Mouse (Mus musculus): Measurements from ENCODE around the gene Pdzd2. TPM values are rescaled to one million over a fixed set of nuclear protein-coding genes. Genes with fewer than 3 reads are reported as not detected.

The Pdzd2 gene
- polyA plus RNA-seq, 1 experiment from 2014 or later: 114 TPM

GRCm38 (mm10) chr15:12586154-12586553, 153.6 kb downstream of the Pdzd2 start:
- Histone ChIP-seq H3K4me2 (replicated peaks; ENCODE audit: low read depth, low read length) (no peak overlapping the region), H3K9me3 (ENCODE audit: low read length) (no peaks in the 10 kb centered on the region), H3K9ac (replicated peaks; ENCODE audit: low read depth) (no peak overlapping the region), H3K27ac (ENCODE audit: low read length) (no peak overlapping the region), H3K4me3 (ENCODE audit: low read depth, low read length) (no peak overlapping the region), H3K27me3 (replicated peaks; ENCODE audit: insufficient read depth, low read length) (no peaks in the 10 kb centered on the region), H3K36me3 (ENCODE audit: insufficient read depth, low read length) (no peaks in the 10 kb centered on the region), H3K4me1 (ENCODE audit: insufficient read depth, low read depth, low read length) (no peaks in the 10 kb centered on the region)
- peak; percentile 90 for TF ChIP-seq CTCF (IDR thresholded peaks at IDR 0.05)
- TF ChIP-seq EP300 (IDR thresholded peaks at IDR 0.05): no peak
- ATAC-seq: peak; percentile 82
- DNase-seq (ENCODE audit: low spot score): peak; percentile 91
- 2% methylated on average over 5 of the region's 5 CpGs for WGBS

GRCm38 (mm10) chr15:12583051-12583450, 156.7 kb downstream of the Pdzd2 start:
- no peak overlapping the region for H3K4me2 ChIP-seq (replicated peaks; ENCODE audit: low read depth, low read length)
- no peak for ATAC-seq
- no peaks in the 10 kb centered on the region for H3K27me3 ChIP-seq (replicated peaks; ENCODE audit: insufficient read depth, low read length)
- H3K4me3 ChIP-seq (ENCODE audit: low read depth, low read length): no peak overlapping the region
- no peaks in the 10 kb centered on the region for H3K36me3 ChIP-seq (ENCODE audit: insufficient read depth, low read length)
- no peaks in the 10 kb centered on the region for H3K4me1 ChIP-seq (ENCODE audit: insufficient read depth, low read depth, low read length)
- no peak for DNase-seq (ENCODE audit: low spot score)
- no peak overlapping the region for H3K9ac ChIP-seq (replicated peaks; ENCODE audit: low read depth)
- H3K27ac ChIP-seq (ENCODE audit: low read length): no peak overlapping the region
- no peaks in the 10 kb centered on the region for H3K9me3 ChIP-seq (ENCODE audit: low read length)
- 90% methylated on average over 3 of the region's 3 CpGs for WGBS
- no peak for TF ChIP-seq CTCF (IDR thresholded peaks at IDR 0.05)
- no peak for TF ChIP-seq EP300 (IDR thresholded peaks at IDR 0.05)

DNA sequence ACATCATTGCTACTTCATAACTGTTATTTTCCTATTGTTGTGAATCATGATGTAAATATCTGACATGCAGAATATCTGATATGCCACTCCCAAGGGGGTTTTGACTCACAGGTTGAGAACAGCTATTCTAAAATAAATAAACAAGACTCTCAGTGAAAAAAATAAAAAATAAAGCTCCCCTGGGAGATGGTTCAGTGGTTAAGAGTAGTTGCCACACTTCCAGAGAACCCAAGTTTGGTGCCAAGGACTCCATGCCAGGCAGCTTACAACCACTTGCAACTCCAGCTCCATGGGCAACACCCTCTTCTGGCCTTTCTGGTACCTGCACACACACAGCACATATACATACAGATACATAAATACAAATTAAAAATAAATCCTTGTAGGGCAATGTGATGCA, 157.3 kb downstream of the Pdzd2 start:
- H3K4me3 ChIP-seq (ENCODE audit: low read depth, low read length): no peak overlapping the region
- no peak for ATAC-seq
- H3K36me3 ChIP-seq (ENCODE audit: insufficient read depth, low read length): no peaks in the 10 kb centered on the region
- H3K27me3 ChIP-seq (replicated peaks; ENCODE audit: insufficient read depth, low read length): no peaks in the 10 kb centered on the region
- H3K9ac ChIP-seq (replicated peaks; ENCODE audit: low read depth): no peak overlapping the region
- DNase-seq (ENCODE audit: low spot score): no peak
- 0 out of 2 replicates have a peak, but pooled peaks cover 1% of the 10 kb centered on the region for H3K4me1 ChIP-seq (ENCODE audit: insufficient read depth, low read depth, low read length)
- no peaks in the 10 kb centered on the region for H3K9me3 ChIP-seq (ENCODE audit: low read length)
- TF ChIP-seq CTCF (IDR thresholded peaks at IDR 0.05): no peak
- TF ChIP-seq EP300 (IDR thresholded peaks at IDR 0.05): no peak
- H3K4me2 ChIP-seq (replicated peaks; ENCODE audit: low read depth, low read length): no peak overlapping the region
- H3K27ac ChIP-seq (ENCODE audit: low read length): no peak overlapping the region

DNA sequence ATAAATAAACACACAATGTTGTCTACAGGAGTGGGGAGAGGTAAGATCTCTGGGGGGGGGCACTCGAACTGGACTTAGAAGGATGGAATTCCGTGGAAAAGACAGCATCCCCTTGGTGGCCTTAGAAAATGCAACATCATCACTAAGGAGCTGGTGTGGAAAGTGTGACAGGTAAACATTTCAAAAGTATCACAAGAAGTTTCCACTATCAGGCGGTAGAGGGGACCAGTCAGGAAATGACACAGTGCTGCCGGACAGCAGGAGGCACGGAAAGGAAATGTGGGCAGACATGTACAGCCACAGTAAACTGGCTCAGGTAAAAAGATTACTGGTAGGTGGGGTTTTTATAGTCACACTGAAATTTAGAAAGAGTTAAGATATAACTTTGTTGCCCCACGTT, 160.5 kb downstream of the Pdzd2 start:
- Histone ChIP-seq H3K9me3 (ENCODE audit: low read length) (no peaks in the 10 kb centered on the region), H3K36me3 (ENCODE audit: insufficient read depth, low read length) (no peaks in the 10 kb centered on the region), H3K4me2 (replicated peaks; ENCODE audit: low read depth, low read length) (no peak overlapping the region), H3K27ac (ENCODE audit: low read length) (no peak overlapping the region), H3K9ac (replicated peaks; ENCODE audit: low read depth) (no peak overlapping the region), H3K27me3 (replicated peaks; ENCODE audit: insufficient read depth, low read length) (no peaks in the 10 kb centered on the region), H3K4me3 (ENCODE audit: low read depth, low read length) (no peak overlapping the region), H3K4me1 (ENCODE audit: insufficient read depth, low read depth, low read length) (0 out of 2 replicates have a peak, but pooled peaks cover 5% of the 10 kb centered on the region)
- DNase-seq (ENCODE audit: low spot score): no peak
- no peak for ATAC-seq
- 53% methylated on average over 6 of the region's 6 CpGs for WGBS
- TF ChIP-seq EP300 (IDR thresholded peaks at IDR 0.05): no peak
- TF ChIP-seq CTCF (IDR thresholded peaks at IDR 0.05): no peak

DNA sequence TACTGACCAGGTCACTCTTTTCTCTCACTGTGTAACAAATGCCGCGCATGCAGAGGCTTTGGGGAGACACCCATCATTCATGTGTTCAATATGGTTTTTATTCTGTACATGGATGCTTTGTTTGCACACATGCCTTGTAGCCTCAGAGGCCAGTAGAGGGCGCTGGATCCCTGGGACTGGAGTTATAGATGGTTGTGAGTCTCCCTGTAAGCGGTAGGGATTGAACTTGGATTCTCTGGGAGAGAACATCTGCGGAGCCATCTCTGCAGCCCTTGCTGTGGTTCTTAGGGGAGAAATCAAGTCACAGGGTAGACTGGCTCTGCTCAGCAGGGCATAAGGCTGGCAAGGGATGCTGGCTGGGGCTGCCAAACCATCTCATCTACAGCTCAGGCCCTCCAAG, 161.4 kb downstream of the Pdzd2 start:
- no peaks in the 10 kb centered on the region for H3K9me3 ChIP-seq (ENCODE audit: low read length)
- H3K36me3 ChIP-seq (ENCODE audit: insufficient read depth, low read length): no peaks in the 10 kb centered on the region
- WGBS: 60% methylated on average over 5 of the region's 5 CpGs
- no peak overlapping the region for H3K4me3 ChIP-seq (ENCODE audit: low read depth, low read length)
- ATAC-seq: no peak
- H3K4me2 ChIP-seq (replicated peaks; ENCODE audit: low read depth, low read length): no peak overlapping the region
- TF ChIP-seq EP300 (IDR thresholded peaks at IDR 0.05): no peak
- TF ChIP-seq CTCF (IDR thresholded peaks at IDR 0.05): peak; percentile 72
- H3K4me1 ChIP-seq (ENCODE audit: insufficient read depth, low read depth, low read length): 0 out of 2 replicates have a peak, but pooled peaks cover 5% of the 10 kb centered on the region
- DNase-seq (ENCODE audit: low spot score): peak; percentile 33
- H3K9ac ChIP-seq (replicated peaks; ENCODE audit: low read depth): no peak overlapping the region
- H3K27ac ChIP-seq (ENCODE audit: low read length): no peak overlapping the region
- no peaks in the 10 kb centered on the region for H3K27me3 ChIP-seq (replicated peaks; ENCODE audit: insufficient read depth, low read length)

DNA sequence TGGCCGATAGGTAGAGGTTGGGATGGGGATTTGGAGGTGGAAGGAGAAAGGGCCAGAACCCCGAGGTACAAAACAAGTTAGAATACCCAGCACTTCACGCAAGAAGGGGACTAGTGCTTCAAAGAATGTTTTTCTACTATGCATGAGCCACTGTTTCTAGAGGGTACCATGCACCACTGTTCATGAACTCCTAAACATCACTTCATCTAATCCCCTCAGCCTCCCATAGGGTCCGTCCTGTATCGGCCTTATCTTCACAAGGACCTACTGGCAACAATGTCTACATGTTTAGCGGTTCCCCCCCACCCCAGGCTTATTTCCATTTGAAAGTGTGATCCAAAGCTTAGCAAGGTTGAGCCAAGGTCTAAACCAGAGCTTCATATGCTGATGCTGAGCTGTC, 162.0 kb downstream of the Pdzd2 start:
- 75% methylated on average over 6 of the region's 6 CpGs for WGBS
- Histone ChIP-seq H3K27me3 (replicated peaks; ENCODE audit: insufficient read depth, low read length) (no peaks in the 10 kb centered on the region), H3K4me1 (ENCODE audit: insufficient read depth, low read depth, low read length) (0 out of 2 replicates have a peak, but pooled peaks cover 5% of the 10 kb centered on the region), H3K4me3 (ENCODE audit: low read depth, low read length) (no peak overlapping the region), H3K9me3 (ENCODE audit: low read length) (no peaks in the 10 kb centered on the region), H3K4me2 (replicated peaks; ENCODE audit: low read depth, low read length) (no peak overlapping the region), H3K9ac (replicated peaks; ENCODE audit: low read depth) (no peak overlapping the region), H3K27ac (ENCODE audit: low read length) (no peak overlapping the region), H3K36me3 (ENCODE audit: insufficient read depth, low read length) (no peaks in the 10 kb centered on the region)
- DNase-seq (ENCODE audit: low spot score) (no peak), ATAC-seq (no peak)
- TF ChIP-seq EP300 (IDR thresholded peaks at IDR 0.05) (no peak), CTCF (IDR thresholded peaks at IDR 0.05) (no peak)
